Mouse (Mus musculus): ENCODE measurements around the gene Tapbpl.

Tapbpl gene

DNA sequence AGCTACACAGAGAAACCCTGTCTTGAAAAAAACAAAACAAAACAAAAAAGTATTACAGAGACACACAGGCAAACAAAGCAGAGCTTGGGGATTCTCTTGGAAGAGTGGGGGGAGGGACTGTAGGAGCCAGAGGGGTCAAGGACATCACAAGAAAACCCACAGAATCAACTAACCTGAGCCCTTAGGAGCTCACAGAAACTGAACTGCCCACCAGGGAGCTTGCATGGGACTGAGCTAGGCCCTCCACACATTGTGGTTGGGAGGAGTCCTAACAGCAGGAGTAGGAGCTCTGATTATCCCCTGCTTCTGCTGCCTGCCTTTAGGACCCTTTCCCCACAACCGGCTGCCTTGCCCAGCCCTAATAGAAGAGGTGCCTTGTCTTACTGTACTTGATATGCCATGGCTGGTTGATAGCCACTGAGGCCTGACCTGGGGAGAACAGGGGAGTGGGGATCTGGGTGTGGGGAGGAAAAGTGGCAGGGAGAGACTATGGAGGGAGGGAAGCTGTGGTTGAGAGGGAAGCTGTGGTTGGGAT is 36.1 kb downstream of the Tapbpl start:
- DNase-seq: no peak

DNA sequence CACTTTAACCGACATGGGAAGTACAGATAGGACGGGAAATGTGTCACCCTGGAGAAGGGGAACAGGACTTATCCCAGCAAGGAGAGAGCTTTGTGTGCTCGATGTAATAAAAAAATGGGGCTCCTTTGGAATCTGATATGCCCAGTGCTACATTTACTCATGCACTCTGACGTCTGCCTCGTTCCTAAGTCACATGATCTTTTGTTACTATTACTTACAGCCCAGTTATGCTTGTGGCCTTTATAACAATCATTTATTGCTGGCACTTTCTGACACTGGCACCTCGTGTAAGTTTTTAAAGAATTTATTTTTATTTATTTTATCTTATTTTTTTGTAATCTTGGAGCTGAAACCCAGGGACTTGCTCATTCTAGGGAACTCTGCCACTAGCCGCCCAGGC is 38.3 kb downstream of the Tapbpl start:
- DNase-seq: no peak

DNA sequence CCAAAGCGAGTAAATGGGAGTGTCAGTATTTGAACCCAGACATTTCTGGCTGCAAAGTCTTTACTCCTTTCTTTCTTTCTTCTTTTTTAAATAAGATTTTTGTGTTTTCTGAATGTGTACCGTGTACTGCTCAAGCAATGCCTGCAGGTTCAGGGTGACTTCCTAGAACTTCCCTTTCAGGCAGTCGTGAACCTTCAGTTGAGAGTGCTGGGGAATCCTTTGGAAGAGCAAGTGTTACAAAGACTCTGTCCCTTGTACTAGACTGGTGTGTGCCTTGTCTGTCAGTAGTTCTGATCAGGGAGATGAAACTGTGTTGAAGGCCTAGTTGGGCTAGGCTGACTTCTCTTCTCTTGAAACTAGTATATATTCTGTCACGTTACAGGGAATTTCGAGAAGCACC is 38.8 kb downstream of the Tapbpl start:
- DNase-seq: no peak

DNA sequence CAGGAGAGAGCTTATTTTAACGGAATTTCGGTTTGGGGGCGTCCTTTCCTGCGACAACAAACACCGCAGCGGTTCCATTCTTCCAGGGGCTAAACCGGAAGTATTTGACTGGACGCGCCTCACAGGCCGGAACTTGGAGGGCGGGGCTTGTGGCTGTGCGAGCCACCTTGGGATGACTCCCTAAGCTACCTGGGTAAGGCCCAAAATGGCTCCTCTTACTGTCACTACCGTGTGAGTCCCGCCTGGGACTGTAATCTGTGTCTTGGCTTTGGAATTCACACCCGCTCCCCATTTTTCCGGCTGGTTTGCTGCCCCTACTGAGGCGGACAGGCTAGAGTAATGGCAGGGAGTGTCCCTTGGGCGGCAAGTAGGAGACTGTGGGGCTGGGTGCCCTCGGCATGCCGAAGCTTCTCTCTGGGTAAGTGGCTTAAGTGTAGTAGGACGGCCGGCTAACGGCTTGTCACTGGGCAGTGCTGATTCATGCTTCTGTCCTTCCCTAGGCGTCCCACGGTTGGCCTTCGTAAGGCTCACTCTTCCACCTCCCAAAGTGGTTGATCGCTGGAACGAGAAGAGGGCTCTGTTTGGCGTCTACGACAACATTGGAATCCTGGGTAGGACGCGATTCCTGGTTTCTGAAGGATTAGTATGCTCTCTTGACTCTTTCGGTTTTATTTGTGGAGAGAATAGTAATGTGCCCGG is 39.5 kb downstream of the Tapbpl start:
- peak; percentile 79 to 88 for DNase-seq

DNA sequence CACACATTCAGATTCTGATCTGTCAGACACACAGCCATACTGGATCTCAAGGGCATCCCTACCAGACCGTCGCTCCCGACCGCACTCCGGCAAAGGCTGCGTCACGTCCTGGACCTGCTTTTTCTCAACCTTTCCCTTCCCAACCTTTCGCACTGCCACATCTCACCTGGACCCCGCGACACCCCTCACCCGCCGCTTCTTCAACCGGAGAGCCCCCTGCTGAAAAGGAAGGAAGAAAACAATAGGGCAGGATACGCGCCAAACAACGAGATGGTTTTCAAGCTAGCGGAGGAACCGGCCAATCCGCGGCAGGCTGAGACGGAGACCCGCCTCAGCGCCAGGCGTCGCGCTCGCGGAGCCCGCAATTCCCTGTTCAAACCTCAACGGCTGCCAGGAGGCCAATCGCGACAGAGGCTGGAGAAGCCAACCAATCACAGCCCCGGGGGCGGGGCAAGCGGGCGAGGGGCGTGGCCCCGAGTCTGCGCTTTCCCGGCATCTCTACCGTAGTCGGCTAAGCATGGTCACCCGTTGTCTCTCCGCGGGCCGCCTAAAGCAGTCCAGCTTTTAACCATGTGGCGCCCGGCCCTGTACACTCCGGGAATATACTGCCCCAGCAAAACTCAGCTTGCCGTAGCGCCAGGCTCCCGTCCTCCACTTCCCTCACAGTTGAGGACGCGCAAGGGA is 40.2 kb downstream of the Tapbpl start, which contains the start of the genes Ncapd2 and Mrpl51:
Gene Ncapd2 (minus strand): TSS at position 370 of the 684 bp plus-strand sequence.
Gene Mrpl51 (plus strand): TSS at position 470 of the 684 bp plus-strand sequence.
- peak; percentile 95 to 97 for DNase-seq

DNA sequence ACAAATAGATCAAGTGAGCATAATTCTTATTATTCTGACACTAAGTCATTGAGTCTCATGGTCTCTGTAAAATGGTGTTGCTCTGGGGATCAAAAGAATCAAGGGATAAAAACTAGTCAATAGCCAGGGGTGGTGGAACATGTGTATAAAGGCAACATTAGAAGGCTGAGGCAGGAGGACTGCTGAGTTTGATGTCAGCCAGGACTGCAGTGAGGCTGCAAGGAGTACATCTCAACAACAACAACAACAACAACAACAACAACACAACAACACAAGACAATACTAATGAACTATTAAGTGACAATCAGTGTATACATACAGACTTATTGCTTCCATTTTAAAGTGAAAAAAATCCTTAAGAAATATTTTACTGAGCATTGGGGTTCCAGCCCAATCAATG is 40.8 kb downstream of the Tapbpl start:
- DNase-seq: no peak

DNA sequence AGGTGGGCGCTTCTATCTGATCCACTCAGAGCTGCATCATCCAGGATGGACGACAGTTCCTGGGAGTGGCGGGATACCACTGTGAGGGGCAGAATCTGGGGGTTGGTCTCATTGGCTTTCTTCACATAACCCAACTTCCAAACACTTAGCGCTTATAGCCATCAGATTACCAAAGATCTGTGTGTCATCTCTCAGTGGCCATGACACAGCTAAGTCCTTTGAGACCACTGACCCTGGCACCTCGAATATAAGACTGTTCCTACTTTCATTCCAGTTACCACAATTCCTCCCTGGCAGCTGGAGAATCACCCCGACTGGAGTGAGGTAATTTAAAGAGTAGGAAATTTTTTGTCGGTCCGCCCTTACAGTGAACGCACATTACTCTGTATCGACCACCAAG is 45.5 kb downstream of the Tapbpl start:
- no peak for DNase-seq

DNA sequence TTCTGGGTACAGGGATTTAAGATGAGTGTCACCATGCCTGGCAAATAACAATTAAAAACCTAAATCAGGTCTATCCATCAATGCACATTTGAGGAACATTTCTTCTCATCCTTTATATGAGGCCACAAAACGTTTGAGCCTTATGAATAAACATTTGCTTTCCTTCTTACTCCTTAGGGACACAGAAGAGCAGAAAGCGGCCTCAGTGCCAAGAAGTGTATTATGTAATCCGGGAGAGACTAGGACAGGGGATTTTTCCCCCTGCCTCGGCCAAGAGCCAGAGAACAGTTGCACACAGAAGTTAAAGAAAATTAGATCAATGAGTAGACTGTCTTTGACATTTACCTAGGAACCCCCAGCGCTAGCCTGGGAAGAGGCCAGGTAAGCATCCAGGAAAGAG is 49.5 kb downstream of the Tapbpl start:
- DNase-seq: no peak

DNA sequence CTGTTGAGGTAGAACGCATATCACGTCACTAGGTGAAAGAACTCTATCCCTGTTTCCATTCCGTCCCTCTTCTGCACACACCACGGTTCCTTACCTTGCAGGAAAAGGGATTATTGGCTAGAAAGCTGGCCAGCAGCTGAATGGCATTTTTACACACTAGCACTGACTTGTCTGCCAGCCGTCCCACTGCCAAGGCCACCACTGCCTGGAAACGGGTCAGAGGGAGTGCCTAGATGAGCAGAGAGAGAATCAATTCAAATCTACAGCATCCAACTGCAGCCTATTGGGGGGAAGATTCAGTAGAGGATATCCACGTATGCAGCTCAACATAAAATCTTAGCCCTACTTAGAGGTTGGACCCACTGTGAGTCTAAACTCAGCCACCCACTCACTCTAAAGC is 52.1 kb downstream of the Tapbpl start:
- DNase-seq: no peak

DNA sequence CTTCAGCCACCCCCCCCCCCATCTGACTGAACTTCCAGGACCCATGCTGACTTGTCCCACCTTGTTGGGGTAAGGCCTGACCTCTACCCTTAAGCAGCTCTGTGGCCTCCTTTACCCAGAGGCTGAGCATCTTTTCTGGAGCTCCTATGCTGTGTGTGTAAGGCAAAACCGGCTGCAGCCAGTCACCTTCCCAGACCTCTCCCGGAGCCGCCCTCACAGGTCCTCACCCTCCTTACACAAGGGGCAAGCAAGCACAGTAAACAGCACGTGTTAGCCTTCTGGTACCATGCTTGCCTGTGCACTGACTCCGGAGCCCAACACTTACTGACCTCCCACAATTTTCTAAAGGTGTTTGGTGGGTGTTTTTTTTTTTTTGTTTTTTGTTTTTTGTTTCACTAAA is 56.2 kb downstream of the Tapbpl start:
- DNase-seq: no peak
